Mouse (Mus musculus): ENCODE data around the gene Zfp26. TPM values are rescaled to one million over a fixed set of nuclear protein-coding genes. Genes with fewer than 3 reads are reported as not detected.

Zfp26 gene
- 14.0 and 15.4 TPM in 2 replicates for polyA plus RNA-seq (2014; fragmentation: Nextera tagmentation; extraction: Ambion mirVana)

DNA sequence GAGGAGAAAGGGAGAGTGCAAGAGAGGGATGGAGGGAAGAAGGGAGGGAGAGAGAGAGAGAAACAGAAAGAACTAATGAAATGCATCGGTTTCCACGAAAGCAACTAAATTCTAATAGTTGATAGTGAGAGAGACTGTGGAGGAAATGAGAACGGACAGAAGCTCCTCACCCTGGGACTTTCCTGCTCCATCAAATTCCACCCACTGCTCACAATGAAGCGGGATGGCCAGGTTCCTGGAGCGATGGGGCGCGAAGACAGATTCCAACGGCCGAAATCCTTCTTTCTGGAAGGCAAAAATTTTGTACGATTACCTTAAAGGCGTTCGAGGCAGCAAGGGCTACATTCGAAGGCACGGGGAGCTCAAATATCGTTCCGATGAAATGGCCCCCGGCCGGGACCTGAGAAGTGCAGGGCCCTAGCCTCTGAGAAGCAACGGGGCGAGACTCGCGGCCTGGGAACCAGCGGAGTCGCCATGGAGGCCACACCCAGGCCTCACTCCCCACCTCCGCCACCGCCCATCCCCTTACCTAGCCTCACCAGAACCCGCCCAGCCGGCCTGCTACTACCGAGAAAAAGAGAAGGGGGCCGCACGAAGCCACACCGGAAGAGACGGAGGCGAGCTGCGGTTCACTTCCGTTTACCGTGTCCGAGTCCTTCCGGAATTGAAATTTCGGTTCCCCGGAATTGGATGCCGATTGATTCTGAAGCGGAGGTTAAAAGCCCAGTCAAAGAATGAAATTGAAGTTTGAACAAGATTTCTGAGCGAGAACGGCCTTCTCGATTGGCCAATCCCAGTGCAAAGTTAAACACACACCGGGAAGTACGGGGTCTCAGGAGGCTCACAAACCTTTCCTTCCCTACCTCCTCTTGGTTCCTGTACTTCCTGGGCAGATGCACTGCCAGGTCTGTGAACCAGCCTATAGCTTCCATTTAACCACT, at the start of gene Zfp26:
Gene Zfp26 (minus strand): TSS at position 786 of the 941 bp plus-strand sequence.
- ATAC-seq (ENCODE audit: insufficient number of reproducible peaks, insufficient read depth, low FRiP score, low read depth): peak; percentile 72
- Histone ChIP-seq H3K27ac (replicated peaks in 1 of 2; ENCODE audit: control insufficient read depth in 1 of 2, insufficient read depth in 1 of 2, low read depth in 2 of 2, low read length in 2 of 2) (peak within 1 kb of the TSS; percentile 66 to 80), H3K4me3 (ENCODE audit: control insufficient read depth in 1 of 2, insufficient read depth in 1 of 2, low read depth in 1 of 2, low read length in 2 of 2) (peak within 1 kb of the TSS; percentile 79 to 89), H3K36me3 (ENCODE audit: control insufficient read depth, insufficient read depth, low read length) (peaks cover 33% of the 10 kb centered on the region), H3K27me3 (ENCODE audit: control insufficient read depth, insufficient read depth, low read length) (0 out of 2 replicates have a peak, but pooled peaks cover 3% of the 10 kb centered on the region), H3K9ac (ENCODE audit: low read length) (peak within 1 kb of the TSS; percentile 87), H3K4me2 (ENCODE audit: low read length) (peak within 1 kb of the TSS; percentile 92), H3K4me1 (ENCODE audit: control insufficient read depth in 2 of 2, insufficient read depth in 2 of 2, low read length in 2 of 2) (peaks cover 2 to 7% of the 10 kb centered on the region in 2 experiments; a peak in 3 of 4 replicates), H3K9me3 (ENCODE audit: control insufficient read depth, low read length) (no peaks in the 10 kb centered on the region)
- WGBS: under 1% methylated on average over 48 of the region's 48 CpGs

- Histone ChIP-seq H3K9ac (ENCODE audit: low read length) (no peak overlapping the region), H3K4me1 (ENCODE audit: control insufficient read depth in 2 of 2, insufficient read depth in 2 of 2, low read length in 2 of 2) (peaks cover 0 to 12% of the 10 kb centered on the region in 2 experiments; a peak in 1 of 4 replicates), H3K4me3 (ENCODE audit: control insufficient read depth in 1 of 2, insufficient read depth in 1 of 2, low read depth in 1 of 2, low read length in 2 of 2) (no peak overlapping the region), H3K9me3 (ENCODE audit: control insufficient read depth, low read length) (no peaks in the 10 kb centered on the region), H3K27ac (replicated peaks in 1 of 2; ENCODE audit: control insufficient read depth in 1 of 2, insufficient read depth in 1 of 2, low read depth in 2 of 2, low read length in 2 of 2) (no peak overlapping the region), H3K27me3 (ENCODE audit: control insufficient read depth, insufficient read depth, low read length) (no peaks in the 10 kb centered on the region), H3K4me2 (ENCODE audit: low read length) (no peak overlapping the region), H3K36me3 (ENCODE audit: control insufficient read depth, insufficient read depth, low read length) (peaks cover 59% of the 10 kb centered on the region)
- WGBS: 68% methylated on average over 3 of the region's 3 CpGs
- no peak for ATAC-seq (ENCODE audit: insufficient number of reproducible peaks, insufficient read depth, low FRiP score, low read depth)
Observed at GRCm38 (mm10) chr9:20509676-20510075, 49.7 kb upstream of the Zfp26 start.

- no peak overlapping the region for H3K27ac ChIP-seq (replicated peaks in 1 of 2; ENCODE audit: control insufficient read depth in 1 of 2, insufficient read depth in 1 of 2, low read depth in 2 of 2, low read length in 2 of 2)
- 0 out of 4 replicates have a peak, but pooled peaks cover 0 to 2% of the 10 kb centered on the region in 2 experiments for H3K4me1 ChIP-seq (ENCODE audit: control insufficient read depth in 2 of 2, insufficient read depth in 2 of 2, low read length in 2 of 2)
- no peak overlapping the region for H3K9ac ChIP-seq (ENCODE audit: low read length)
- 0 out of 2 replicates have a peak, but pooled peaks cover 3% of the 10 kb centered on the region for H3K9me3 ChIP-seq (ENCODE audit: control insufficient read depth, low read length)
- peaks cover 79% of the 10 kb centered on the region for H3K36me3 ChIP-seq (ENCODE audit: control insufficient read depth, insufficient read depth, low read length)
- H3K27me3 ChIP-seq (ENCODE audit: control insufficient read depth, insufficient read depth, low read length): no peaks in the 10 kb centered on the region
- no peak overlapping the region for H3K4me2 ChIP-seq (ENCODE audit: low read length)
- H3K4me3 ChIP-seq (ENCODE audit: control insufficient read depth in 1 of 2, insufficient read depth in 1 of 2, low read depth in 1 of 2, low read length in 2 of 2): no peak overlapping the region
- no peak for ATAC-seq (ENCODE audit: insufficient number of reproducible peaks, insufficient read depth, low FRiP score, low read depth)
- WGBS: 90% methylated on average over 5 of the region's 5 CpGs
Observed at GRCm38 (mm10) chr9:20504801-20505200, 44.8 kb upstream of the Zfp26 start.

DNA sequence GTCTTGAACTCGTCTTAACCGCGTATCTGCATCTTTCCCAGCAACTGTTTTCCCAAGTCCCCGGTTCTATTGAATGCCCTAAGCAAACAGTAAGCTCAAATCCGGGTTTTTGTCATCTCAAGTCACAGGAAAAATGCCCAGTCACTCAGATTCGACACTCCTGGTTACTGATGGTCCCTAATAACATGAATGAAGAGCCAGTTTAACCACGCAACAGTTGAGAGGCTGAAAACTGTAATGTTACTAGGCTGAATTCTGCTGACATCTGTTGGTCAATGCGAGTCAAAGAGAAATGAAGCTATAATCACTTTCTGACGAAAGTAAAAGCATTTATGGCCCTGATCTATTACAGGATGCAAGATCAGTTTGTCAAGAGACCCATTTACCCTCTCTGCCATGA, 33.3 kb upstream of the Zfp26 start:
- H3K4me1 ChIP-seq (ENCODE audit: control insufficient read depth in 2 of 2, insufficient read depth in 2 of 2, low read length in 2 of 2): peaks cover 2 to 15% of the 10 kb centered on the region in 2 experiments; a peak in 2 of 4 replicates
- no peaks in the 10 kb centered on the region for H3K9me3 ChIP-seq (ENCODE audit: control insufficient read depth, low read length)
- H3K4me3 ChIP-seq (ENCODE audit: control insufficient read depth in 1 of 2, insufficient read depth in 1 of 2, low read depth in 1 of 2, low read length in 2 of 2): peak overlapping the region; percentile 87 to 100
- peak overlapping the region; percentile 85 for H3K4me2 ChIP-seq (ENCODE audit: low read length)
- no peak for ATAC-seq (ENCODE audit: insufficient number of reproducible peaks, insufficient read depth, low FRiP score, low read depth)
- H3K9ac ChIP-seq (ENCODE audit: low read length): peak overlapping the region; percentile 94
- peaks cover 50% of the 10 kb centered on the region for H3K36me3 ChIP-seq (ENCODE audit: control insufficient read depth, insufficient read depth, low read length)
- no peaks in the 10 kb centered on the region for H3K27me3 ChIP-seq (ENCODE audit: control insufficient read depth, insufficient read depth, low read length)
- 5% methylated on average over 9 of the region's 9 CpGs for WGBS
- H3K27ac ChIP-seq (replicated peaks in 1 of 2; ENCODE audit: control insufficient read depth in 1 of 2, insufficient read depth in 1 of 2, low read depth in 2 of 2, low read length in 2 of 2): peak overlapping the region; percentile 97 to 100

DNA sequence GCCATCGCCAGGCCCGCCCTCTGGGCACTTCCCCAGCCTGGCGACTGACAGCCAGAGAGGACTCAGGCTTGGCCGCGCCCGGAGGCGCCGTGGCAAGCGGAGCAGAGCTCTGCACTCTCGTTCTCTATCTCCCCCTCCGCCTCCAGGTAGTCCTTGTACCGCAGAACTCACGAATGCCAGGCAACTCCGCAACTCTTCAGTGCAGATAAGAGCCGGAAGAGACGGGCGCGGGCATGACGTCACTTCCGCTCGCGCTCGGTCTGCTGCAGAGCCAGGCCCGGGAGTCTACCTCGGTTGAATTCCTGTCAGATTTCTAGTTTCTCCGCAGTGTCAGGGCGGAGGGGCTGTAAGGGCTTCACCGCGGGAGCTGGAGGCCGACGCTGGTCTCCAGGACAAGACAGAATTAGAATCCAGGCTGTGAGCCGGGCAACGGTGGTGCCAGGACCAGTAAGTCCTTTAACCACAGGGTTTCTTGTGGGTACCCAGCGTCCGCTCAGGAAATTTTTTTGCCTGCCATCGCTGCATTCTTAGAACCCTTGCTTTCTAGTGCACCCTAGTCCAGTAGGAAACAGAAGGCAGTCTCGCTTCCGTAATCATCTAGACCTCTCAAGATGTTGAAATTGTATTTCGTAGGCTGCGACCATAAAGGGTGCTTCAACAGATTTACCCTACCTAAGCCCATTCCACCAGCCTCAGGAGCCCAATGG, 32.7 kb upstream of the Zfp26 start, which contains the start of gene Zfp426:
Gene Zfp426 (minus strand): TSS at position 220 of the 707 bp plus-strand sequence.
- Histone ChIP-seq H3K4me3 (ENCODE audit: control insufficient read depth in 1 of 2, insufficient read depth in 1 of 2, low read depth in 1 of 2, low read length in 2 of 2) (peak within 1 kb of the TSS; percentile 87 to 100), H3K4me2 (ENCODE audit: low read length) (peak within 1 kb of the TSS; percentile 85), H3K9ac (ENCODE audit: low read length) (peak within 1 kb of the TSS; percentile 94), H3K4me1 (ENCODE audit: control insufficient read depth in 2 of 2, insufficient read depth in 2 of 2, low read length in 2 of 2) (peaks cover 2 to 15% of the 10 kb centered on the region in 2 experiments; a peak in 2 of 4 replicates), H3K27ac (replicated peaks in 1 of 2; ENCODE audit: control insufficient read depth in 1 of 2, insufficient read depth in 1 of 2, low read depth in 2 of 2, low read length in 2 of 2) (peak within 1 kb of the TSS; percentile 97 to 100), H3K36me3 (ENCODE audit: control insufficient read depth, insufficient read depth, low read length) (peaks cover 44% of the 10 kb centered on the region), H3K9me3 (ENCODE audit: control insufficient read depth, low read length) (no peaks in the 10 kb centered on the region), H3K27me3 (ENCODE audit: control insufficient read depth, insufficient read depth, low read length) (no peaks in the 10 kb centered on the region)
- peak; percentile 89 for ATAC-seq (ENCODE audit: insufficient number of reproducible peaks, insufficient read depth, low FRiP score, low read depth)
- WGBS: 1% methylated on average over 40 of the region's 40 CpGs

DNA sequence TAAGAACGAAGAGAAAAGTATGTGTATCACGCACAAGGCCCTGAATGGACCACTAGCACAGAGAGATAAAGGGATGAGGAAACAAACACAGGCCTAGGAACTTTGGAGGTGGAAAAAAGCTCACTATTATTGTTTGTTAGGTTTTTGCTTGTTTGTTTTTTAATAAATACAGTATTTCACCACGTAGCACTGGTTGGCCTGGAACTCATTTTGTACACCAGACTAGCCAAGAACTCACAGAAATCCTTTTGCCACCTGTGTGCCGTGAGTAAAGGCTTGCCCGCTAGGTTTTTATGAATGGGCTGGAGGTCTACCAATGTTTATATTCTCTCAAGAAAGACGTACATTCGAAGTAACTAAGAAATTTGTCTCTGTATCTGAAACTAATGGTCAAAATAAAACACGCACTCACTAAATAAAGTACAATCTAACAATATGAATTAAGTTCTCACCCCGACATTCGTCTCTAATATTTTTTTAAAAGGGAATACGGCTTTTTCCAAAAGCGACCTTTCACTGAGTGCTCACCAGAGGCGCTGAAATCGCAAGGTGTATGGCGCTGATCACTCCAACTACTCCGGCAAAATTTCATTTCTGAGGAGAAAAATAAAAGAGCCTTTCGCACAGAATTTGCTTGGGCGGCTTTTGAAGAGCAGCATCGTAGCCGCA, 32.0 kb upstream of the Zfp26 start:
- peaks cover 37% of the 10 kb centered on the region for H3K36me3 ChIP-seq (ENCODE audit: control insufficient read depth, insufficient read depth, low read length)
- peak overlapping the region; percentile 85 for H3K4me2 ChIP-seq (ENCODE audit: low read length)
- peak overlapping the region; percentile 97 to 100 for H3K27ac ChIP-seq (replicated peaks in 1 of 2; ENCODE audit: control insufficient read depth in 1 of 2, insufficient read depth in 1 of 2, low read depth in 2 of 2, low read length in 2 of 2)
- H3K9me3 ChIP-seq (ENCODE audit: control insufficient read depth, low read length): no peaks in the 10 kb centered on the region
- peak overlapping the region; percentile 94 for H3K9ac ChIP-seq (ENCODE audit: low read length)
- no peaks in the 10 kb centered on the region for H3K27me3 ChIP-seq (ENCODE audit: control insufficient read depth, insufficient read depth, low read length)
- WGBS: 7% methylated on average over 20 of the region's 20 CpGs
- peaks cover 2 to 15% of the 10 kb centered on the region in 2 experiments; a peak in 2 of 4 replicates for H3K4me1 ChIP-seq (ENCODE audit: control insufficient read depth in 2 of 2, insufficient read depth in 2 of 2, low read length in 2 of 2)
- ATAC-seq (ENCODE audit: insufficient number of reproducible peaks, insufficient read depth, low FRiP score, low read depth): no peak
- peak overlapping the region; percentile 87 to 100 for H3K4me3 ChIP-seq (ENCODE audit: control insufficient read depth in 1 of 2, insufficient read depth in 1 of 2, low read depth in 1 of 2, low read length in 2 of 2)

- Histone ChIP-seq H3K27me3 (ENCODE audit: control insufficient read depth, insufficient read depth, low read length) (no peaks in the 10 kb centered on the region), H3K4me3 (ENCODE audit: control insufficient read depth in 1 of 2, insufficient read depth in 1 of 2, low read depth in 1 of 2, low read length in 2 of 2) (no peak overlapping the region), H3K36me3 (ENCODE audit: control insufficient read depth, insufficient read depth, low read length) (peaks cover 39% of the 10 kb centered on the region), H3K9me3 (ENCODE audit: control insufficient read depth, low read length) (no peaks in the 10 kb centered on the region), H3K9ac (ENCODE audit: low read length) (no peak overlapping the region), H3K4me1 (ENCODE audit: control insufficient read depth in 2 of 2, insufficient read depth in 2 of 2, low read length in 2 of 2) (peaks cover 2 to 15% of the 10 kb centered on the region in 2 experiments; a peak in 2 of 4 replicates), H3K27ac (replicated peaks in 1 of 2; ENCODE audit: control insufficient read depth in 1 of 2, insufficient read depth in 1 of 2, low read depth in 2 of 2, low read length in 2 of 2) (no peak overlapping the region), H3K4me2 (ENCODE audit: low read length) (no peak overlapping the region)
- 91% methylated on average over 5 of the region's 5 CpGs for WGBS
- no peak for ATAC-seq (ENCODE audit: insufficient number of reproducible peaks, insufficient read depth, low FRiP score, low read depth)
Observed at GRCm38 (mm10) chr9:20489536-20489935, 29.6 kb upstream of the Zfp26 start.

Measured in heart, embryonic 14.5 days (tissue).